Mouse (Mus musculus): ENCODE results near the gene Cyp21a1. TPM values are rescaled to one million over a fixed set of nuclear protein-coding genes. Genes with fewer than 3 reads are reported as not detected.
"Not testable (repeated sequence)": the region's sequence is repeated elsewhere in the genome, so short reads cannot be mapped to it uniquely, and the experiment has no call there.

Cyp21a1 gene
- polyA plus RNA-seq, 1 experiment from 2014 or later: not detected

GRCm38 (mm10) chr17:34797211-34797995 lies 7.0 kb downstream of the Cyp21a1 start:
- not testable (repeated sequence) for H3K4me3 ChIP-seq (ENCODE audit: low read length)
- WGBS: 76% methylated on average over 10 of the region's 10 CpGs

GRCm38 (mm10) chr17:34796311-34797140 lies 7.8 kb downstream of the Cyp21a1 start:
- Histone ChIP-seq H3K27ac (ENCODE audit: low read length) (no peak overlapping the region), H3K9me3 (replicated peaks; ENCODE audit: control insufficient read depth, low read length) (peaks cover 3% of the 10 kb centered on the region; the same call in 1 of the 2 replicates), H3K27me3 (ENCODE audit: control insufficient read depth, insufficient read depth, low read length) (no peaks in the 10 kb centered on the region), H3K9ac (ENCODE audit: low read length) (no peak overlapping the region), H3K4me2 (ENCODE audit: low read depth, low read length) (no peak overlapping the region), H3K36me3 (ENCODE audit: control insufficient read depth, insufficient read depth) (no peaks in the 10 kb centered on the region), H3K4me1 (ENCODE audit: control insufficient read depth, insufficient read depth, low read length) (no peaks in the 10 kb centered on the region), H3K4me3 (ENCODE audit: low read length) (no peak overlapping the region)
- 77% methylated on average over 8 of the region's 8 CpGs for WGBS
- no peak for ATAC-seq (replicated peaks; ENCODE audit: extremely low read depth, insufficient read depth, low FRiP score)

More at GRCm38 (mm10) chr17:34797211-34797995, 7.0 kb downstream of the Cyp21a1 start:
- H3K9me3 ChIP-seq (replicated peaks; ENCODE audit: control insufficient read depth, low read length); H3K4me2 ChIP-seq (ENCODE audit: low read depth, low read length); H3K27ac ChIP-seq (ENCODE audit: low read length); H3K36me3 ChIP-seq (ENCODE audit: control insufficient read depth, insufficient read depth); H3K9ac ChIP-seq (ENCODE audit: low read length); H3K27me3 ChIP-seq (ENCODE audit: control insufficient read depth, insufficient read depth, low read length); H3K4me1 ChIP-seq (ENCODE audit: control insufficient read depth, insufficient read depth, low read length); ATAC-seq (replicated peaks; ENCODE audit: extremely low read depth, insufficient read depth, low FRiP score): not testable (repeated sequence)

GRCm38 (mm10) chr17:34795633-34796032 lies 8.7 kb downstream of the Cyp21a1 start:
- Histone ChIP-seq H3K4me2 (ENCODE audit: low read depth, low read length) (no peak overlapping the region), H3K9me3 (replicated peaks; ENCODE audit: control insufficient read depth, low read length) (peaks cover 3% of the 10 kb centered on the region; the same call in 1 of the 2 replicates), H3K36me3 (ENCODE audit: control insufficient read depth, insufficient read depth) (no peaks in the 10 kb centered on the region), H3K27ac (ENCODE audit: low read length) (no peak overlapping the region), H3K9ac (ENCODE audit: low read length) (no peak overlapping the region), H3K27me3 (ENCODE audit: control insufficient read depth, insufficient read depth, low read length) (no peaks in the 10 kb centered on the region), H3K4me1 (ENCODE audit: control insufficient read depth, insufficient read depth, low read length) (no peaks in the 10 kb centered on the region), H3K4me3 (ENCODE audit: low read length) (no peak overlapping the region)
- no peak for ATAC-seq (replicated peaks; ENCODE audit: extremely low read depth, insufficient read depth, low FRiP score)
- WGBS: 53% methylated on average over 9 of the region's 9 CpGs

- WGBS: 77% methylated on average over 10 of the region's 10 CpGs
Measured at GRCm38 (mm10) chr17:34795016-34795415, 9.3 kb downstream of the Cyp21a1 start.

GRCm38 (mm10) chr17:34777680-34778325 lies 26.6 kb downstream of the Cyp21a1 start:
- WGBS: 63% methylated on average over 9 of the region's 9 CpGs
- Histone ChIP-seq H3K27me3 (ENCODE audit: control insufficient read depth, insufficient read depth, low read length) (no peaks in the 10 kb centered on the region), H3K4me3 (ENCODE audit: low read length) (no peak overlapping the region), H3K9ac (ENCODE audit: low read length) (no peak overlapping the region; the same call in 1 of the 2 replicates), H3K36me3 (ENCODE audit: control insufficient read depth, insufficient read depth) (no peaks in the 10 kb centered on the region), H3K4me1 (ENCODE audit: control insufficient read depth, insufficient read depth, low read length) (no peaks in the 10 kb centered on the region), H3K27ac (ENCODE audit: low read length) (no peak overlapping the region), H3K9me3 (replicated peaks; ENCODE audit: control insufficient read depth, low read length) (peaks cover 12% of the 10 kb centered on the region), H3K4me2 (ENCODE audit: low read depth, low read length) (no peak overlapping the region)
- ATAC-seq (replicated peaks; ENCODE audit: extremely low read depth, insufficient read depth, low FRiP score): no peak

More at GRCm38 (mm10) chr17:34795016-34795415, 9.3 kb downstream of the Cyp21a1 start:
- Histone ChIP-seq H3K4me1 (ENCODE audit: control insufficient read depth, insufficient read depth, low read length) (no peaks in the 10 kb centered on the region), H3K4me3 (ENCODE audit: low read length) (no peak overlapping the region), H3K27ac (ENCODE audit: low read length) (no peak overlapping the region), H3K27me3 (ENCODE audit: control insufficient read depth, insufficient read depth, low read length) (no peaks in the 10 kb centered on the region), H3K9me3 (replicated peaks; ENCODE audit: control insufficient read depth, low read length) (peaks cover 3% of the 10 kb centered on the region; the same call in 1 of the 2 replicates), H3K9ac (ENCODE audit: low read length) (no peak overlapping the region), H3K36me3 (ENCODE audit: control insufficient read depth, insufficient read depth) (no peaks in the 10 kb centered on the region), H3K4me2 (ENCODE audit: low read depth, low read length) (no peak overlapping the region)
- no peak for ATAC-seq (replicated peaks; ENCODE audit: extremely low read depth, insufficient read depth, low FRiP score)

- no peak overlapping the region for H3K4me3 ChIP-seq (ENCODE audit: low read length)
- H3K27ac ChIP-seq (ENCODE audit: low read length): no peak overlapping the region
- H3K9me3 ChIP-seq (replicated peaks; ENCODE audit: control insufficient read depth, low read length): no peaks in the 10 kb centered on the region
- H3K4me1 ChIP-seq (ENCODE audit: control insufficient read depth, insufficient read depth, low read length): no peaks in the 10 kb centered on the region
- H3K9ac ChIP-seq (ENCODE audit: low read length): no peak overlapping the region
- WGBS: 48% methylated on average over 3 of the region's 3 CpGs
- ATAC-seq (replicated peaks; ENCODE audit: extremely low read depth, insufficient read depth, low FRiP score): no peak
- H3K36me3 ChIP-seq (ENCODE audit: control insufficient read depth, insufficient read depth): no peaks in the 10 kb centered on the region
- H3K4me2 ChIP-seq (ENCODE audit: low read depth, low read length): no peak overlapping the region
- H3K27me3 ChIP-seq (ENCODE audit: control insufficient read depth, insufficient read depth, low read length): no peaks in the 10 kb centered on the region
Measured at GRCm38 (mm10) chr17:34761471-34761870, 42.9 kb downstream of the Cyp21a1 start.

Small RNAs within 50 kb of the gene (microRNA-seq; reads per million reads assigned to microRNA genes)
- gene Gm27471 (not detected), gene Mir6970 (not detected), gene Mir6971 (1.4 reads per million)

Other genes starting within 250 kb of the Cyp21a1 start
- gene Notch4, start 240.3 kb downstream of the Cyp21a1 start, polyA plus RNA-seq (2015; fragmentation: Nextera tagmentation; extraction: Ambion mirVana): 4.8 and 9.0 TPM in 2 replicates
- gene Gpsm3, start 214.8 kb downstream of the Cyp21a1 start, polyA plus RNA-seq (2015; fragmentation: Nextera tagmentation; extraction: Ambion mirVana): 11.3 and 18.5 TPM in 2 replicates
- gene Pbx2, start 213.3 kb downstream of the Cyp21a1 start, polyA plus RNA-seq (2015; fragmentation: Nextera tagmentation; extraction: Ambion mirVana): 4.8 and 5.4 TPM in 2 replicates
- 4.7 and 34.7 TPM in 2 replicates for gene Ager, start 206.7 kb downstream of the Cyp21a1 start, polyA plus RNA-seq (2015; fragmentation: Nextera tagmentation; extraction: Ambion mirVana)
- gene Rnf5, start 200.9 kb downstream of the Cyp21a1 start, polyA plus RNA-seq (2015; fragmentation: Nextera tagmentation; extraction: Ambion mirVana): 113 and 114 TPM in 2 replicates
- gene Agpat1, start 200.3 kb downstream of the Cyp21a1 start, polyA plus RNA-seq (2015; fragmentation: Nextera tagmentation; extraction: Ambion mirVana): 47.9 and 53.5 TPM in 2 replicates
- 1.8 and 2.0 TPM in 2 replicates for gene Egfl8, start 188.6 kb downstream of the Cyp21a1 start, polyA plus RNA-seq (2015; fragmentation: Nextera tagmentation; extraction: Ambion mirVana)
- 26.7 and 27.3 TPM in 2 replicates for gene Ppt2, start 176.1 kb downstream of the Cyp21a1 start, polyA plus RNA-seq (2015; fragmentation: Nextera tagmentation; extraction: Ambion mirVana)
- 0.64 and 2.1 TPM in 2 replicates for gene Prrt1, start 175.0 kb downstream of the Cyp21a1 start, polyA plus RNA-seq (2015; fragmentation: Nextera tagmentation; extraction: Ambion mirVana)
- 11.7 and 12.3 TPM in 2 replicates for gene Fkbpl, start 159.8 kb downstream of the Cyp21a1 start, polyA plus RNA-seq (2015; fragmentation: Nextera tagmentation; extraction: Ambion mirVana)
- 45.7 and 46.7 TPM in 2 replicates for gene Atf6b, start 157.4 kb downstream of the Cyp21a1 start, polyA plus RNA-seq (2015; fragmentation: Nextera tagmentation; extraction: Ambion mirVana)
- gene Tnxb, start 134.0 kb downstream of the Cyp21a1 start, polyA plus RNA-seq (2015; fragmentation: Nextera tagmentation; extraction: Ambion mirVana): 2.5 and 2.8 TPM in 2 replicates
- 0.25 and 0.34 TPM in 2 replicates for gene C4b, start 60.7 kb downstream of the Cyp21a1 start, polyA plus RNA-seq (2015; fragmentation: Nextera tagmentation; extraction: Ambion mirVana)
- gene Stk19, start 32.4 kb upstream of the Cyp21a1 start, polyA plus RNA-seq (2015; fragmentation: Nextera tagmentation; extraction: Ambion mirVana): 17.1 and 24.4 TPM in 2 replicates
- gene Dxo, start 32.5 kb upstream of the Cyp21a1 start, polyA plus RNA-seq (2015; fragmentation: Nextera tagmentation; extraction: Ambion mirVana): 37.7 and 38.6 TPM in 2 replicates
- gene Skiv2l, start 45.6 kb upstream of the Cyp21a1 start, polyA plus RNA-seq (2015; fragmentation: Nextera tagmentation; extraction: Ambion mirVana): 32.9 and 33.9 TPM in 2 replicates
- gene Nelfe, start 45.8 kb upstream of the Cyp21a1 start, polyA plus RNA-seq (2015; fragmentation: Nextera tagmentation; extraction: Ambion mirVana): 57.5 and 64.3 TPM in 2 replicates
- 1.7 and 2.5 TPM in 2 replicates for gene Cfb, start 58.0 kb upstream of the Cyp21a1 start, polyA plus RNA-seq (2015; fragmentation: Nextera tagmentation; extraction: Ambion mirVana)
- 1.4 and 1.5 TPM in 2 replicates for gene Zbtb12, start 74.9 kb upstream of the Cyp21a1 start, polyA plus RNA-seq (2015; fragmentation: Nextera tagmentation; extraction: Ambion mirVana)
- gene Gm20547, start 77.5 kb upstream of the Cyp21a1 start, polyA plus RNA-seq (2015; fragmentation: Nextera tagmentation; extraction: Ambion mirVana): not detected in 2 replicates
- 2.2 and 2.6 TPM in 2 replicates for gene C2, start 93.7 kb upstream of the Cyp21a1 start, polyA plus RNA-seq (2015; fragmentation: Nextera tagmentation; extraction: Ambion mirVana)
- gene Ehmt2, start 93.9 kb upstream of the Cyp21a1 start, polyA plus RNA-seq (2015; fragmentation: Nextera tagmentation; extraction: Ambion mirVana): 39.5 and 41.5 TPM in 2 replicates
- gene Slc44a4, start 109.9 kb upstream of the Cyp21a1 start, polyA plus RNA-seq (2015; fragmentation: Nextera tagmentation; extraction: Ambion mirVana): 0.16 and 0.68 TPM in 2 replicates
- 20.1 and 20.4 TPM in 2 replicates for gene Neu1, start 126.7 kb upstream of the Cyp21a1 start, polyA plus RNA-seq (2015; fragmentation: Nextera tagmentation; extraction: Ambion mirVana)
- 0.11 and 0.18 TPM in 2 replicates for gene Hspa1b, start 154.7 kb upstream of the Cyp21a1 start, polyA plus RNA-seq (2015; fragmentation: Nextera tagmentation; extraction: Ambion mirVana)
- gene Gm20481, start 165.4 kb upstream of the Cyp21a1 start, polyA plus RNA-seq (2015; fragmentation: Nextera tagmentation; extraction: Ambion mirVana): not detected in 2 replicates
- gene Hspa1a, start 167.6 kb upstream of the Cyp21a1 start, polyA plus RNA-seq (2015; fragmentation: Nextera tagmentation; extraction: Ambion mirVana): 3.9 and 4.4 TPM in 2 replicates
- 3.1 and 4.2 TPM in 2 replicates for gene Hspa1l, start 168.1 kb upstream of the Cyp21a1 start, polyA plus RNA-seq (2015; fragmentation: Nextera tagmentation; extraction: Ambion mirVana)
- gene Lsm2, start 177.3 kb upstream of the Cyp21a1 start, polyA plus RNA-seq (2015; fragmentation: Nextera tagmentation; extraction: Ambion mirVana): 132 and 134 TPM in 2 replicates
- gene Vars, start 196.4 kb upstream of the Cyp21a1 start, polyA plus RNA-seq (2015; fragmentation: Nextera tagmentation; extraction: Ambion mirVana): 69.9 and 75.0 TPM in 2 replicates
- gene Vwa7, start 212.0 kb upstream of the Cyp21a1 start, polyA plus RNA-seq (2015; fragmentation: Nextera tagmentation; extraction: Ambion mirVana): 0.27 and 0.34 TPM in 2 replicates
- 1.9 and 3.0 TPM in 2 replicates for gene Sapcd1, start 223.5 kb upstream of the Cyp21a1 start, polyA plus RNA-seq (2015; fragmentation: Nextera tagmentation; extraction: Ambion mirVana)
- gene Msh5, start 242.2 kb upstream of the Cyp21a1 start, polyA plus RNA-seq (2015; fragmentation: Nextera tagmentation; extraction: Ambion mirVana): 3.5 and 3.7 TPM in 2 replicates
- 349 and 372 TPM in 2 replicates for gene Clic1, start 245.4 kb upstream of the Cyp21a1 start, polyA plus RNA-seq (2015; fragmentation: Nextera tagmentation; extraction: Ambion mirVana)